Mouse (Mus musculus) induced T-regulatory cell, adult 2 months (primary cell): ENCODE results near the gene Gm28051.

Experiments
- DNase-seq: peaks from one replicate; pipeline ENCODE4 v3.0.0-alpha.2; 2012; ENCODE audit warnings: low read depth

Gm28051 gene

GRCm38 (mm10) chr12:102743036-102743588 is 14.5 kb downstream of the Gm28051 start:
- no peak for DNase-seq

GRCm38 (mm10) chr12:102742056-102742455 is 15.5 kb downstream of the Gm28051 start:
- no peak for DNase-seq

GRCm38 (mm10) chr12:102740285-102740684 is 17.3 kb downstream of the Gm28051 start:
- DNase-seq = peak; percentile 70

DNA sequence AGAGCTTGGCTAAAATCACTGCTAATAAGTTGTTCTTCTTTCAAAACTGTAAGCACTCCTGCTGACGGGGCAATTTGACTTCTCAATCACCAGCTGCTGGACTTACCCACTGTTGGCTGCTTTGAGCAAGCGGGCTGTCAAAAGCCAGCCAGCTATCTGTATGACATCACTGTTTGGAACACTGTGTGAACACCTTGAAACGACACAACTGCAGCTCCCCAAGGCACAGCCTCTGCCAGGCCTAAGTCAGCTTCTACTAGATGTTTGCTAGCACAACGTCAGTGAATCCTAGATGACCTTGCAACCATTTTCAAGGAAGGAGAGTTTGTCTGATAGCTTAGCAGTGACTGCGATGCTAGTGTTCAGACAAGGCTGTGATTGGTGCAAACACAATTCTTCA is 18.5 kb downstream of the Gm28051 start:
- DNase-seq = no peak

DNA sequence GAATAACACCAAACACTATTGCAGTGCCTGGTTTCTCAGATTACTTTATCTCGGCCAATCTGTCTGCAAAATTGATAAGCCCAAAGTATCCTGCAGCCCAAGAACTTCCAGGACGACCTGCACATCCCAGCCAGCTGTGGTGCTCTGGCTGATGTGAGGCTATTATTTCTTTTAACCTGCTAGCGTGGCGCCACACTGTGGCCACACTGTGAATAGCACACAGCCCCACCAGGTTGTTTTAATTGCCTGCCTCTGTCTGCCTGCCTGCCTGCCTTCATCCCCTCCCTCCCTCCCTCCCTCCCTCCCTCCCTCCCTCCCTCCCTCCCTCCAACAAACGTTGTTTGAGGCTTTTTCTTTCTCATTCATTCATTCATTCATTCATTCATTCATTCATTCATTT is 24.2 kb downstream of the Gm28051 start:
- peak; percentile 88 for DNase-seq

DNA sequence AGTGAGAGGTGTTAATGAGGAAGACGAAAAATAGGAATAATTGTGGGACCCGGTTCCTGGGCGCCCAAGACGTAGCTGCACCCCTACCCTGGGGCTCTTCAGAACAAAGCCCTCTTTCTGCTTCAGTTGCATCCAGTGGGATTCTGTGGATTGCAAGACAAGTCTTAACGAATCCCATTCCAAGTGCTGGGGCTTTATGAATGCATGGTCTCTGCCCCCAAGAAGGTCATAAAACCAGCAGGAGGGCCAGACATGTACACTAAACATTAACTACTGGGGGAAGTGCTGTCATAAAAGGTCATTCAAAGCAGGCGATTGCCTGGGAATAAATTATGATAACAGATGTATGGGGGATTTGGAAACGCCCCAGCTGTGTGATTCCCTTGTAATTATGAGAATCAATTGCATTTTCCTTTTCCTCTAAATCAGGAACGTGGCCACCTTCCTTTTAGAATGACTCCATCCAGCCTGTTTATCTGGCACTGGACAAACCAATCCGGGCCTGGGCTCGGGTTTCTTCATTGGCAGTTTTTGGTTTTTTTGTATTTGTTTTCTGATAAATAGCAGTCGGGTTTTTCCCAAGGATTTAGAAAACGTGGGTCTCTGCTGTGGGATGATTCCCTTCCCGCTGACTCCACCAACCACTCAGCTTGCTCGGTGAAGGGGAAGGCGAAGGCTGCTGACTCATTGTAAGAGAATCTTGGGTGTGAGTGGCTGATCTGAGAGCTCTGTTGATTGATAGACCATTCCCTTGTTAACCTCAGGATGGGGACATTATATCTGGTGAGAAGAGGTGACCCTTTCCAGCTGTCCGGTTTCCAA is 26.6 kb downstream of the Gm28051 start:
- DNase-seq = no peak

GRCm38 (mm10) chr12:102729855-102730797 is 27.4 kb downstream of the Gm28051 start:
- peak; percentile 73 for DNase-seq

- peak; percentile 81 for DNase-seq
Observed at GRCm38 (mm10) chr12:102725761-102726175, 31.8 kb downstream of the Gm28051 start.

DNA sequence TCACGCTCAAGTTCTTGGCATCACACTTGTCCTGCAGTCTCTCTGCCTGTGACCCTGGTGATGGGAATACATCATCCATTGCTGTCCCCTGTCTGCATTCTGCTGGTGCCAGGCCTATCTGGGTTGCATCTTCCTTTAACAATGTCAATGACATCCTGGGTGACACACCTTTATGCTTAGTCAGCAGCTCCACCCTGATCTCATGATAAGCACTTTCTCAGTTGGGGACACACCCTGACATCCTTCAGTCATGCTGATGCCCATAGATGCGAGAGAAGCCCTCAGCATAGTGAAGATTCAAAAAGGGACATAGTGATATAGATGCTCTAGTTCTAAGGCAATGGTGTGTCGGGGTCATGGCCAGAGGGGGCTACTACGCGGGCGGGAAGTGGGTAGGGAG is 32.4 kb downstream of the Gm28051 start:
- peak; percentile 83 for DNase-seq

DNA sequence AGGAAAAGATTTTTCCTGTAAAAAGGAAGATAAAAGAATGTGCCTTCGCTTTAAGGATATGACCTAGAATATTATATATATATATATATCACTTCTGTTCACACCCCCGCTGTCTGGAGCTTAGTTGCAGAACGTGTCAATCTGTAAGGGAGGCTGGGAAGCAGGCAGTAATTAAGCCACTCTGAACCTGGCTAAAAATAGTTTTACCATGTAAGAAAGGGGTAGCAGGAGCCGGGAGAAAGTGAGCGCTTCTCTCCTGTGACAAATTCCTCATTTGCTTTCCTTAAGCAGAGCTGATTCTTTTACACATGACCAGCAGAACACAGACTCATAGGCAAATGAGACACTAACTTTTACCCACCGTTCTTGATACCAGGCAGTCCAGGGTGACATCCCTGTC is 33.7 kb downstream of the Gm28051 start:
- no peak for DNase-seq

- peak; percentile 45 for DNase-seq
Observed at GRCm38 (mm10) chr12:102722966-102723365, 34.6 kb downstream of the Gm28051 start.

GRCm38 (mm10) chr12:102722451-102722850 is 35.1 kb downstream of the Gm28051 start:
- DNase-seq = no peak

DNA sequence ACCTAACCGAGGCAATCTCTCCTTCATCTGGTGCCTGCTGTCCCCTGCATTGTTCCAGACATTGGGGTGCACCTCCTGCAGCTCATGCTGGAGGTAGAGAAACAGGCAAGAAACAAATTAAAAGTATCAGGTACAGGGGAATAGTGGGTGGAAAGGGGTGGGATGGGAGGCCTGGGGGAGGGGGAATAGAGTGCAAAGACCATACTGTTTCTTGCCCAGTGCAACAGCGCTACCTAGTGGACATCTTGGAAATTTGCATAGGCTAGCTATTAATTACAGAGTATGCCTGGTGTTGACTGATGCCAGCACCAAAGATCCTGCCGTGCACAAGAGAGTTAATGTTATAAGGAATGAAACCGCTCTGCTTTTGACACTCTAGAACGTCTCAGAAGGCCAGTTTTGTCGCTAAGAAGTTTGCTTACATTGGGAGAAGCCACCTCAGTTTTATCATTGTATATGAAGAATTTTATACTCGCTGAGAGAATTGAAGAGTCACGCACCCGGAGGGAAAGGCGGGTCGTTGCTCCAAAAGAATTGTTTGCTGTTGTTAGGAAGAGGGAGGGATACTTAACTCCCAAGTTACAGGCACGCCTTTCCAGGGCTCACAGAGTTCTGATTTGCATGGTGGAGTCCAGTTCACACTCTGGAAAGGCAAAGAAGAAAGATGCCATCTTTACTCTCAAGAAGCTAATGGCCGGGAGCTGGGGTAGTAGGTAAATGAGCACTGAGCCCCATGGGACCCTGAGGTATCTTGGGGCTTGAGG is 37.8 kb downstream of the Gm28051 start:
- DNase-seq = peak; percentile 86

- DNase-seq = no peak
Observed at GRCm38 (mm10) chr12:102714654-102715395, 42.7 kb downstream of the Gm28051 start.

GRCm38 (mm10) chr12:102714116-102714515 is 43.4 kb downstream of the Gm28051 start:
- DNase-seq = peak; percentile 29

GRCm38 (mm10) chr12:102713153-102713865 is 44.3 kb downstream of the Gm28051 start:
- DNase-seq = no peak

DNA sequence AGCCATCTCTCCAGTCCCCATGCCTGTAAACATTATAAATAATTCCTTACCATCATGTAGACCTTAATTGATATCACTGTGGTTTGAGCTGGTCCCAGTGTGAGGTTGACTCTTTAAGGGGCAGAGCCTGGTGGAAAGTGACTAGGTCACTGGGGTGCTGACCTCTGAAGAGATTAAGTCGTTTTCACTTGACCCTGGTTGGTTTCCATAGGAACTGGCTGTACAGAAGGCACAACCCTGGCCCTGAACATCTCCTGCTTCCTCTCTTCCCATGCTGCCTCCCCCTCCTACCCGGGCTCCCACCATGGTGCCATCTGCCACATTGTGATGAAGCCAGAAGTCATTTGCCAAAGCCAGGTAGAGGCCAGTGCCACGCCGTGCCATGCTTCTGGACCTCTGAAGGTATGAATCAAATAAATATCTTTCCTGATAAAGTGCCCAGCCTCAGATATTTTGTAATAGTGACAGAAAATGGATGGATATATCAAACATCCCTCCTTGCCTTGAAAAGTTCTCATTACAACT is 46.7 kb downstream of the Gm28051 start:
- no peak for DNase-seq

- no peak for DNase-seq
Observed at GRCm38 (mm10) chr12:102709896-102710295, 47.7 kb downstream of the Gm28051 start.

- DNase-seq = no peak
Observed at GRCm38 (mm10) chr12:102708220-102708619, 49.3 kb downstream of the Gm28051 start.

- no peak for DNase-seq
Observed at GRCm38 (mm10) chr12:102706833-102707463, 50.6 kb downstream of the Gm28051 start.
